Mouse (Mus musculus): Measurements from ENCODE around the gene 3110040N11Rik.
A peak's percentile ranks its signal among the peaks of the same experiment; 100 is the strongest.
"Not testable (repeated sequence)": the region's sequence is repeated elsewhere in the genome, so short reads cannot be mapped to it uniquely, and the experiment has no call there.

The 3110040N11Rik gene

GRCm38 (mm10) chr7:81789095-81789757 is at the start of gene 3110040N11Rik:
Gene 3110040N11Rik, minus strand, starts transcription at chr7:81789478.
- DNase-seq (ENCODE audit: low read depth, low spot score) = peak; percentile 91

DNA sequence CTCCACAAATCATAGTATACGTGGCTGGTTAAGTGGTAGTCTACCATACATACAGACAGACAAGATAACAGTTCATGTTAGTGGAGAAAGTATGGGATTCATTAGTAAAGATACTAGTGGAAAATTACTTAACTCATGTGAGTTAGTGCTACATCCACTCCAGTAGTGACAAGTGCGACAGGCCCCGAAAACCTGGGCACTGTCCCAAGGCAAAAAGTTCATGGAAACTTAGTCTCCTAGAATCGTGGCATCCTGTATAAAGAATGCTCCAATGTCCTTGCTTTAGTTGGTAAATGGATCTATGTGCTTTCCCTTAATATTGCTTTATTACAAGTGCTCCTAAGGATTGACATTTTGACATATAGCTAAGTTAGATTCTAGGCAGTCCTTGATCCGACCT is 48.5 kb upstream of the 3110040N11Rik start:
- not testable (repeated sequence) for DNase-seq (ENCODE audit: low read depth, low spot score)

DNA sequence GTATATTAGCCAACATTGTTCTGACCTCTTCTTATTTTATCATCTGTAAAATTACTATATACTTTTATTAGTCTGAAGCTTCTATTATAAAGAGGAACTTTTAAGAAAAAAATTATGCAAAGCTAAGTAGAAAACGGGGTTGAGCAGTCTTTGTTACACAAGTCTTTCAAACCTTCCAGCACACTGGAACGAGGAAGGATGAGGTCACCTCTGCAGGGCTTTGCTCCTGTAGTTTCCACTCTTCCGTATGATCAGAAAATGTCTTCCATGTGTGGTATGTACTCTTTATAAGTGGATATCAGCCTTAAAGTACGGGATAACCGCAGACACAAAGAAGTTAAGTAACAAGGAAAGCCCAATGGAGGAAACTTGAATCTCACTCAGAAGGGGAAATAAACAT is 46.2 kb upstream of the 3110040N11Rik start:
- DNase-seq (ENCODE audit: low read depth, low spot score) = no peak

DNA sequence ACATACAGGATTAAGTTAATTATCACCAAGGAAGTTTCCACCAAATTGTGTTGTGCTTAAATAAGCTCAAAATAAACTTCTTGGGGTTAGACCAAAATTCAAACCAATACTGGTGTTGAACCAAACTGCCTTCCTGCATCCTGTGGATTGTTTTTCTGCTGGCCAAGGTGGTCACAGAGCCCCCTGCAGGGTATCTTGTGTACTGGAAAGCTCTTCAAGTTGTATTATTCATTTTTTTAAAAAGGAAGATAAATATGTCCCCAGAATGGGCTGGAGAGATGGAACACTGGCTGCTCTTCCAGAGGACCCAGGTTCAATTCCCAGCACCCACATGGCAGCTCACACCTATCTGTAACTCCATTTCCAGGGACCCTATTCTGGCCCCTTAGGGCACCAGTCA is 45.6 kb upstream of the 3110040N11Rik start:
- DNase-seq (ENCODE audit: low read depth, low spot score) = no peak

GRCm38 (mm10) chr7:81829379-81829894 is 40.2 kb upstream of the 3110040N11Rik start, which contains the start of gene Btbd1:
Gene Btbd1, minus strand, starts transcription at chr7:81829431.
- DNase-seq (ENCODE audit: low read depth, low spot score) = peak; percentile 76

GRCm38 (mm10) chr7:81828681-81829378 is 39.6 kb upstream of the 3110040N11Rik start:
- DNase-seq (ENCODE audit: low read depth, low spot score) = no peak

- DNase-seq (ENCODE audit: low read depth, low spot score) = no peak
Observed at GRCm38 (mm10) chr7:81827806-81828667, 38.8 kb upstream of the 3110040N11Rik start.

- DNase-seq (ENCODE audit: low read depth, low spot score) = no peak
Observed at GRCm38 (mm10) chr7:81825381-81825780, 36.1 kb upstream of the 3110040N11Rik start.

DNA sequence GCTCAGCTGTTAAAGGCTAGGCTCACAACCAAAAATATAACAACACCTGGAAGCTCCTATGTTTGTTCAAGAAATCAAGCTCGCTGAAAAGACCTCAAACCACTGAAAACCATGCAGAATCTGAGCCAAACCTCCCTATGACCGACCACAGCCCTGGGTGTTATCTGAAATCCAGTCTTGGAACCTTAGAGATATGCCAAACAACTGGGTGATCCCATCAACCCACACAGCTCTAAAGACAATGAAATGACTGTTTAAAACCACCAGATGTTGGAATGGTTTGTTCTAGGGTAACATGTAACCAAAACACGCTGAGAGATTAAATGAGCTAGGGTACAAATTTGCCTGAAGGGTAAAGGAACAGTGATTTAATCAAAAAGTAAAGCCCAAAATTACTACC is 35.6 kb upstream of the 3110040N11Rik start:
- no peak for DNase-seq (ENCODE audit: low read depth, low spot score)

- no peak for DNase-seq (ENCODE audit: low read depth, low spot score)
Observed at GRCm38 (mm10) chr7:81806067-81806466, 16.8 kb upstream of the 3110040N11Rik start.

DNA sequence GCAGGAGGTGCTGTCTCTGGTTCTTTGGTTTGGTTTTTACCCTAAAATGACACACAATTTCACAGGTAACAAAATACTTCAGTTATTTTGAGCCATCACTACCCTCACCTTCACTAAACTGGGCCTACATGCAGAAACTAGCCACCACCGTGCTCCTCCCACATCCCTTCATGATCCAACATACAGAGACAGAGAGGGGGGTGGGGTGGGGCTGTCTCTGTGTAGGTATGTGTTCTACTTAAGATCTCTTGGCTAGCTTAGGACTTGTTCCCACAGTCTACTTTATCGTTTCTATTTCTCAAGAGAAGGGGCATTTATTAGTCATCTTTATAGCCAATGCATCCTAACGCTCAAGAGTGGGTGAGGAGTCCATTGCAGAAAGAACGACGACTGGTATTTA is 742 bp downstream of the 3110040N11Rik start:
- peak; percentile 16 for DNase-seq (ENCODE audit: low read depth, low spot score)

DNA sequence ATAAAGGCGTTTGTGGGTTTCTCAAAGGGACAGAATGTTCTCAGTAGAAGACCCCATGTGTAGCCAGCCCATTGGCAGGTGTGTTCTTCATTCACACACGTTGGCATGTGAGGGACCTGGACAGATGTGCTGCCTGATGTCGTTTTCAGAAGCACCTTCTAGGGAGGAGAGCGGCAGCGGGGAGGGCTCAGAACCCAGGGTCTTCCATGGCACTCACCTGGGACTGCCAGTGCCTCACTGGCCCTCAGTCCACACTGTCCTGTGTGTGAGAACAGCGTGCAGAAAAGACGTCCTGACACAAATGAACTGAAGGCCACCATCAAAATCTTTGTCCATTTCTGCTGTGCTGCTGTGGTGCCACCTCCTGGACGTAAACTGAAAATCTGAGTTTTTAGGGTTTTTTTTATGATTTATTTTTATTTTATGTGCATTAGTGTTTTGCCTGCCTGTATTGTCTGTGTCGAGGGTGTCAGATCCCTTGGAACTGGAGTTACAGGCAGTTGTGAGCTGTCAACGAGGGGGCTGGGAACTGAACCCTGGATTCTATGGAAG is 11.5 kb downstream of the 3110040N11Rik start:
- DNase-seq (ENCODE audit: low read depth, low spot score) = peak; percentile 12

DNA sequence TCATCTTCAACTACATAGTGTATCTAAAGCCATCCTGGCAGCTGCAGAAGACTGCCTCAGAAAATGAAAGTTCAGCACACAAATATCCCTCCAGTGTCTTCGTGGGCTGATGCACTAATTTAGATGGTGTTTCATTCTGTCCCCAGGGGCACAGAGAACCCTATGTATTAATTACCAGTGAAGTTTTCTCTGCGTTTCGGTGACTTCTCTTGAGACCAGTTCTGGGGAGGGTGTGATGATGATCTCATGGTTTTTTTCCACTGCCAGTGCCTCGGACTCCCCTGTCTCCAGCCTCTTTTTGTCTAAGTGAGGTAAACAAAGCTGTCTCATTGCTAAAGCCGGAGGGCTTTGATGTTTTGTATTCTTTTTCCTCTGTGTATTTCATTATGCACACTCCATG is 14.0 kb downstream of the 3110040N11Rik start:
- DNase-seq (ENCODE audit: low read depth, low spot score) = no peak

DNA sequence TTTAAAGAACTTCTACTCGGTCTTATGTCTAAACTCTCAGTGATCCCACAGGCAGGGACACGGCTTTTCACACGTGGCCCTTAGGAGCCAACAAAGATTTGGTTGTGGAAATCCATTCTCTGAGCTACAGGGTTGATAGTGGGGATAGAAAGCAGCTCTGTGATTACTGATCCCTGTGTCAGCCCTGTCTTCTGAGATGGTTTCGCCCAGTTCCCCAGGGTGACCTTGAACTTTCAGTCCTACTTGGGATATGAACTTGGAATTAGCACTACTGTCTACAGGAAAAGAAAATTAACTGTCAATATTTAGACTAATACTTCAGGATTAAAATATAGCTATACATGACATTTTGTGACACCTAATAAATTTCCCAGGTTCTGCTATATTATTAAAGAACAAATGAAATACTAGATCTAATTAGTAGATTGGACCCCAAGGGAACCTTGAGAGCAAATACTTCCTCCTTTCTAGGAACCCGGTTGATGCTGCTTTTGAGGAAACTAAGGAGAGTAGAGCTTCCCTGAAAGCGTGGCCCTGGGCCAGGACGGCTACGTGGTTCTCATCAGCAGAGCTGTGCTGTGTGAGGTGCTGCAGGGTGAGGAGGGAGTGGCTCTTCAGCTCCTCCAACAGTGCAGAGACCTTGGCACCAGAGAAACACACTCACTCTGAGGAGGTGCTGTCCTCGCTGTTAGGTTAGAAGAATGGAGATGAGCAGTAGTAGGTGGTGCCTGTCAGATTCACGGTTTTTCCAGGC is 16.3 kb downstream of the 3110040N11Rik start:
- DNase-seq (ENCODE audit: low read depth, low spot score) = no peak

DNA sequence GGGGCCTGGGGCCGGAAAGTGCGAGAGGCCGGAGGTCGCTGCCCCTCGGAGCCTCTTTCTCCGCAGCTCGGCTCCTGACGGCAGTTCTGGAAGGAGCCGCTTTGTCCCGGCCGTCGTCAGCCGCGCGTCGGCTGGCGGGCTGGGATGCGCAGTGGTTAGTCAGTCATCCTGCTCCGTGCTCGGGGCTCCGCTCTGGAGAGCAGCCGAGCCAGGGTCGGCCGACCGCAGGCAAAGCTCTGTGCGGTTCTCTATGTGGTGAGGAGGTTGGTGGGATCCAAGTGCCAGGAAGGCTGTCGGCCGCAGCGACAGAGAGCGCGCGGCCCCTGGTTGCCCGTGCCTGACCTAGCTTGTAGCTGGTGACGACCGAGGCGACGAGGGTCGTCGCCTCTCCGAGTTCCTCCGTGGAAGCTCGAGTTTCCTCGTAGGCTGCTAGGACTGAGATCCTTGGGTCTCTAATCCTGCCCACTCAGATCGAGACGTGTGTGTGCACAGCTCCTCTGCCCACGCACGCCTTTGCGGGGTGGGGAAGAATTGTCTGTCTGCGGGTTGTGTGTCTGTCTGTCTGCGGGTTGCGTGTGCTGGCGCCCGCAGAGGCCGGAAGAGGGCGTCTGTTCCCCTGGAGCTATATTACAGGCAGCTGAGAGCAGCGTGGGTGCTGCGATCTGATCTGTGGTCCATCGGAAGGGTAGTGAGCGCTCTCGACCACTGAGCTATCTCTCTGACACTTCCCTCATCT is 26.0 kb downstream of the 3110040N11Rik start:
- DNase-seq (ENCODE audit: low read depth, low spot score) = peak; percentile 43

GRCm38 (mm10) chr7:81762180-81763109 is 26.8 kb downstream of the 3110040N11Rik start, which contains the start of gene Ramac:
Gene Ramac, plus strand, starts transcription at chr7:81762925.
- peak; percentile 92 for DNase-seq (ENCODE audit: low read depth, low spot score)

- DNase-seq (ENCODE audit: low read depth, low spot score) = no peak
Observed at GRCm38 (mm10) chr7:81747956-81748355, 41.3 kb downstream of the 3110040N11Rik start.

- no peak for DNase-seq (ENCODE audit: low read depth, low spot score)
Observed at GRCm38 (mm10) chr7:81744145-81744544, 45.1 kb downstream of the 3110040N11Rik start.

DNA sequence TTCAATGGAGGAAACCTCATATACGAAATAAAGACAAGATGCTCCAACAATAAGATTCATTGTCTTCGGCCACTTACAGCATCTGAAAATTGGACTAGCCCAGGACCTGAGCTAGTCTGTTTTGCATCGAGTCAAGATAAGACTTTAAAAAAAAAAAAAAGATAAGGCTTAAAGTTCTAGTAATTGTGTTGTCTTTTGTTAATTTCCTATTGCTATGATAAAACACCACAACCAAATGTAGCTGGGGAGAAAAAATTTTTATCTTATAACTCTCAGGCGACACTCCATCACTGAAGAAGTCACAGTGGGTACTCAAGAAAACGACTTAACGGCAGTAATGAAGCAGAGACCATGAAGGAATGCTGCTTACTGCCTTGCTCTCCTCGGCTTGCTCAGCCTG is 49.3 kb downstream of the 3110040N11Rik start:
- no peak for DNase-seq (ENCODE audit: low read depth, low spot score)

Data from forelimb bud, embryonic 11.5 days (tissue).